Mouse (Mus musculus): ENCODE measurements around the gene Socs3. TPM values are rescaled to one million over a fixed set of nuclear protein-coding genes. Genes with fewer than 3 reads are reported as not detected.

Socs3 gene
- total RNA-seq, 4 experiments from 2014 or later = 1.9 to 3.3 (median 2.5) TPM

DNA sequence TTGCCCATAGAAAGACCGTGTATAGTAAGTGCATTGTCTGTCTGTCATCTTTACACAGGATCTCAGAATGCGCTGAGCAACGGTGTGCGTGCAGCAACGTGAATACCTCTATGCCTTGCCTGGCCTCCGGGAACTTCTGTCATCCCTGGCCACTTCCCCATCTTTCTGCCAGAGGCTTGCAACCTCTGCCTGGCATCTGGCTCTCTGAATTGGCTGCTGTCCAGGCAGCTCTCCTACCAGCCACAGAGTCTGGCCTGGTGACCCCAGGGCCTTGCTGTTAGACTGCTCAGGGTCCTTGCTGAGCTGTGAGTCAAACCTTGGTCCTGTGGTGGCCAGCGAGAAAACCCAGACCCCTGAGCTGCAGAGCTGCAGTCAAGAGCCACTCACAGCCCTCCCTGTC lies 11.7 kb downstream of the Socs3 start:
- DNase-seq (ENCODE audit: low spot score in 2 of 2) = no peak

DNA sequence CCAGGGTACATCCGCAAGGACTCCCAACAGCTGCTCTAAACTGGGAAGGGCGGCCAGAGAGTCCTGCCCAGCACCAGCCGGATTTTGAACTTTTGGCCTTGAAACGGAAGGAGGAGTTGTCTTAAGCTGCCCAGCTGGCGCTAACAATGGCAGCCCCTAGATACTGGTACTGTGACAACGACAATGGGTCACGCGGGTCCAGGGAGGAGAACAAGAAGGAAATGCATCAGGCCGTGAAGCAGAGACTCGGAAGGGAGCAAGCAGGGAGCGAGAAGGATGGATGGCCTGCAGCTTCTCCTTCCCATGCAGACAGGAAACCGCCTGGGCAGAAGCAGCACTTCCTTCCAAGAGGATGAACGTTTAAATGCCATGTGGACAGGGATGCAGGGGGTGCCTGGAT lies 14.2 kb downstream of the Socs3 start:
- DNase-seq (ENCODE audit: low spot score in 2 of 2) = no peak

DNA sequence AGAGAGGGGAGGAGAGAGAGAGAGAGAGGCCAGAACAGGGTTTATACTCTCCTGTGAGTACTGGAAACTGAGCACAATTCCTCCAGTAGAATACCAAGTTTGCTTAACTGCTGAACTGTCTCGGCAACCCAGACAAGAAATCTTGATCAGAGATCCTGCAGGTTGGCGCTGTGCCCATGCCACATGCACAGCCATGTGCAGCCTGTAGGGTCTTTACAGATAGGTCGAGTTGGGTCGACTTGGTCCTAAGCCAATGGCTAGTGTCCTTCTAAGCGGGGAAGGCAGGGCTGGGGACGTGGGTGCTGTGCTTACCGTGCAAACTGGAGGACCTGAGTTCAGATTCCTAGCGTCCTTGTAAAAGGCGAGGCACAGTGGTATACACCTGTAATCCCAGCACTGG lies 15.0 kb downstream of the Socs3 start:
- no peak for DNase-seq (ENCODE audit: low spot score in 2 of 2)

DNA sequence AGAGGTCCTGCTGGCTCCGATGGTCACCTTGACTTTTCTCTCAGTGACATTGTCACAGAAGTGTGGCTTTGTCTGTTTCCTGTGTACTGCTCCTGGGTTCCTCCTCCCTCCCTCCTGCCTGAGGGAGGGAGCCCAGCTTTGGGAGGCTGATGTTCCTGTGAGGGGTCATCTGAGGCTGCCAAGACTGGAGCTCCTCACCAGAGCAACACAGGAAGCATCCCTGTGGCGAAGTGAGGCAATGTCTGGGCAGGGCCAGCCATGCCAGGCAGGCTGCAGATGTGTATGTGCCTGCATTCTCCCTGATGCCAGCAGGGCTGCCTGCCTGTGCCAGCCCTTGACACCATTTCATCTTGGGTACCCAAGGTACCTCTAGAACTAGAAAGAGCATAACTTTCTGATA lies 15.8 kb downstream of the Socs3 start:
- no peak for DNase-seq (ENCODE audit: low spot score in 2 of 2)

DNA sequence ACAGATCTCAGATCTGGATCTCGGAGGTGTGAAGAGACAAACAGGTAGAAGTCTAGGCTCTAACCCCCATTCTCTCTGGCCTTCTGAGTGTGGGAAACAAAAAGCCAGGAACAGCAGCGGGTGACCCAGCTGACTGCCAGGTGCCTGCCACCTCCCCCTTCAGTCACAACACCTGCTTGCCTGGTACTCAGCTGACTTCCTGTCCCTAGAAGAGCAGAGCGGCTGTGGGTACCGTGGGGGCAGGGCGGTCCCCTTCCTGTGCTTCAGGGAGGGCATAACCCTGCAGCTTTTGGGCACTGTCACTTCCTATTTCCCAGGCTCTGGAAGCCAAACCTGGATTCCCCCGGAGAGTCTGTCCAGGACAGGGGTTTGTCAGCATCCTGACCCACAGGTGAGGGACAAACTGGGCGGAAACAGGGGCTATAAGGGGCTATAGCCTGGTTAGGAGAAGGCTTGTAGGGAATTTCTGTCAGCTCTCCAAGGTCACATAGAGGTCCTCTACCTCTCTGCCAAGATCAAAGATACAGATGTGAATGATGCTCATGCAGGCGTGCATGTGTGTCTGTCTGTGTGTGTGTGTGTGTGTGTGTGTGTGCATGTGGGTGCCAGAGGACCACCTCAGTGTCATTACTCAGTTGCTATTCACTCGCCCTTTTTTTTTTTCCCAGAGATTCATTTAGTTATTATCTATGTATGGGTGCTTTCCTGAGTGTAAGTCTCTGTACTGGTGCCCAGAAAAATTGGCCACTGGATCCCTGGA lies 17.5 kb downstream of the Socs3 start:
- no peak for DNase-seq (ENCODE audit: low spot score in 2 of 2)

DNA sequence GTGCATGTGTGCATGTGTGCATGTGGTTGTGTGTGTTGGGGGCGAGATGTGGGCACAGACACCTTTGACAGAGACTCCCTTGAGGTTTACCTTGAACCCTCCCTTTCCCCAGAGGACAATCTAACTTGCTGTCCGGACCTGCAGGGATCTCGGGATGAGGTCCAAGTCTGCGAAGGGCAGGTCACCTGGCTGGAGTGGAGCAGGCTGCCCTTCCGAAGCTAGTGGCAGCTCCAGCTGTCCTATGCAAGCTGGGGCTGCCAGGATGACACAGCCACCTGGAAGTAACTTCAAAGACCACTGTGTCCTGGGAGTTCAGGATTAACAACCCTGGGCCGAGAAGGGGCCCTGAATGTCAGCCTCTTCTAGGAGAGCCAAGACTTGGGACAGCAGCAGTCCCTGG lies 18.5 kb downstream of the Socs3 start:
- DNase-seq (ENCODE audit: low spot score in 2 of 2) = no peak

DNA sequence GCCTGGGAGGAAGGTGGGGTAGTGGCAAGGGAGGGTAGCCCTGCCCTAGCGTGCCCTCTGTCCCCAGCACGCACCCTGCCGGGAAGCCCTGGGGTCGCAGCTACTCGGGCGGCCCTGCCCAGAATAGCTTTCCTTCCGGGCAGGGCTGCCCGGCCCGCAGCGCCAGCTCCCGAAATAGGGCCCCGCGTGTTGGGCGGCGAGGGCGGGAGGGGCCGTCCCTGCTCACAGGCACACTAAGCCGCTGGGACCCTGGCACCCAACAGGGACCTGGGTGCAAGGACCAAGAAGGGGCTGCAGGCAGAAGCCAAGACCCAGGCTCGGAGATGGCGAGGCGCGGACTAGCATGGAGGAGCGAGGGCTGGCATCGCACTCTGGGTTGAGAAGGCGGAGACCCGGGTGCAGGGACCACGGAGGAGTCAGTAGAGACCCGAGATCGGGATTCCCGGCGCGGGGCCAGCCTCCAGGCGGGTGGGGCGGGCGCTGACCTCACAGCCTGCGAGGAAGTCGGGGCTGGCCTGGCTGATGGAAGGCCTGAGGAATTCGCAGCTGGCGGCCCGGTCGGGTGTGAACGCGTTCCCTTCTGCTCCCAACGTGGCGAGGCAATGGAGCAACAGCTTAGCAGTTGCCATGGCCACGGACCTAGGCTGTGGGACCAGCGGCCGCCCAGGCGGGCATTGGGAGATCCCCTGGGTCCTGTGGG lies 20.3 kb downstream of the Socs3 start:
- peak; percentile 93 to 95 for DNase-seq (ENCODE audit: low spot score in 2 of 2)

DNA sequence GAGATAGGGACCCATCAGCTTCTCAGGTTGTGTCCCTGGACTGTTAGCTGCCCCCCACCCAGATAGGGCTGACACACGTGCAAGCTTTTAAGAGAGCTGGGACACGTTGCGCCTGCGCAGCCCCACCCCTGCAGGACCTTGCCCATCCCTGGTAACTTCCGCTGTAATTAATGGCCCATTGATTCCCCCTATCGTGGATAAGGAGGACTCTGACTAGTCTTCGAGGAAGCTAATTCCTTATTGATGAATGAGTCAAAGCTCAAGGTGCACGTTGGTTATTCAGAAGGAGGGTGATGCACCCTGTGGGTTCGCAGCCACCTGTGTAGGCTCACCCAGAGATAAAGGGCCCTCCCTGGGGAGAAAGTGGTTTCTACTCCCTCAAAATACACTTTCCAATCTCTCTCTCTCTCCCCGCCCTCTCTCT lies 22.8 kb downstream of the Socs3 start:
- DNase-seq (ENCODE audit: low spot score in 2 of 2) = no peak

DNA sequence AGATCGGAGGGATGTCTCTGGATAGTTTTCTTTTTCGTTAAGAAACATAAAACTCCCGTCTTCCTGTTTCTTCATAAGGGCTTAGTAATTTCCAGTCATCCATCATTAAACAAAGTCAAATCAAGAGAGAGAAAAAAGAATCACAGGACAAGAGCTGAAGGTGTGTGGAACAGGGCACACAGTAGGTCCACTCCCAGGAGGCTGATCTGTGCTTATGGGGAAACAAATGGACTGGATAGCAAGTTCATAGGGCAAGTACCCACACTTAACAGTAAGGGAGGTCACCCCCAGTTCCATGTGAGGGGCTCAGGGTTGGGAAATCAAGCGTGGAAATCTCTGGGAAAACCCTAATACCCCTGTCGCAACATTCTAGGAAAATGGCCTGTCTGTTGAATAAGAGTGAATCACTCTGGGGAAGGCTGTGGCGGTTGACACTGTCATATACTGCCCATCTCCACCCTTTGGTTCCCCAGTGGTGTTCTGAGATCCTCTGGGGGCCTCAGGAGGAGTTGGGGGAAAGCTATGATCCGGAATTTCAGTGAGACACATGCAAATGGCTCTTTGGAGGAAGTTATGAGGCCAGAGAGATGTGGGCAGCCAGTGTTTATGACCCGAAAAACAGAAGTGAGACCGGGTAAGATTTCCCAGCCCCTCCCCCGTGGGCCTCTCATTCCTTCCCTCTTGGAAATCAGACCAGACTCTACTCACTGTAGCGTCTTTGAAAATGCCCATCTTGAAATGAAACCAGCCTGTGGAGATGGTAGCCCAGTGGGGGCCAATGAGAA lies 23.5 kb downstream of the Socs3 start:
- no peak for DNase-seq (ENCODE audit: low spot score in 2 of 2)

DNA sequence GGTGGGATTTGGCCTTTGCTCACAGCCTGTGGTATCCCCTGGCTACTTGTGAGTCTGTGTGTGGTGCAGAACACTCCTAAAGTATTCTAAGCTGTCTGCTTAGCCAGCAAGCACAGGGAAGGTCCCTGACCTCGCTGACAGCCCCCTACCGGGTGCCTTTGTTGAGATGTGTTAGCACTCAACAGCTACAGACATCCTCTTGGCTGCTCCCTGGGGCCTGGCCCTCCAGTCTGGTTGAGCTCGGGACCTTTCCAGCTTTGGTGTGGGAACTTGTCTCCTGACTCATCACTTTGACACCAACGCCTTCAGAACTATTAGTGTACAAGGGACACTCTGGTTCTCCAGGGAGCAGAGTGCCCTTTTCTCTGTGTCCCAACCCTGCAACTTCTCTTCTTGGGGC lies 28.0 kb downstream of the Socs3 start:
- DNase-seq (ENCODE audit: low spot score in 2 of 2) = no peak

DNA sequence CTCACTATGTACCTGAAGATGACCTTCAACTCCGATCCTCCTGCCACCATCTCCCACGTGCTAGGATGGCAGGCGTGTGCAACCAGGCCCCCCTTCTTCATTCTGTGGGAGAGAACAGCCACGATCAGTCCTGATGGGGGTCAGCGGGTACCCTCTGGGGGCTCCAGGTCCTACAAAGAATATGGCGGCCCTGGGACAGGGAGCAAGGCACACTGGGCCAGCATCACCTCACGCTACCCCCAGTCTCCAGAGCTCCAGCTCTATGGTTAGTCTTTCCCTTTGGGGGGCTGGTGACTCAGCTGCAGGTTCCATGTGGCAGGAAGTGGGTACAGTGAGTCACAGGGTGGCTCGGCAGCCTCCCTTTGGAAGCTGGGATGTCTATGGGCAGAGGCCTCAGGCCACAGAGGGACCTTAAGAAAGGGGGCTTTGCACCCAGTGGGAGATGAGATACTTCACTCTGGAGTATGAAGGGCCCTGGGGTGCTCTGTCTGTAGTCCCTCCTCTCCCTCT lies 28.5 kb downstream of the Socs3 start:
- no peak for DNase-seq (ENCODE audit: low spot score in 2 of 2)

DNA sequence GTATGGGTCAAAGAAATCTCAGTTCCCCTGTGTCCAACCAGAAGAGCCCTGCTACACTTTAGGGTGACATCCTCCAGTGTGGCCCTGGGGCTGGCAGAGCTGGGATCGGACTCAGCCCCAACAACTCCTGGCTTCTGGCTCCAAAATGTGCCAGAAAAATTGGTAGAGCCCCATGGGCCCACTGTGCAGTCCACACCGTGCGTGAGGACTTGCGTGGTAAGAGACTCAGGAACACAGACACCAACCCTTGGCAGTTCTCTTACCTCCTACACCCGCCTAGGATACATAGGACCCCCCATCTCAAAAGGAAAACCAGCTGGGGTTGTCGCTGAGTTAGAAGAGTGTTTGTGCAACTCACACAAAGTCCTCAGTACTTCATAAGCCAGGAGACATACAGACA lies 29.0 kb downstream of the Socs3 start:
- DNase-seq (ENCODE audit: low spot score in 2 of 2) = no peak

DNA sequence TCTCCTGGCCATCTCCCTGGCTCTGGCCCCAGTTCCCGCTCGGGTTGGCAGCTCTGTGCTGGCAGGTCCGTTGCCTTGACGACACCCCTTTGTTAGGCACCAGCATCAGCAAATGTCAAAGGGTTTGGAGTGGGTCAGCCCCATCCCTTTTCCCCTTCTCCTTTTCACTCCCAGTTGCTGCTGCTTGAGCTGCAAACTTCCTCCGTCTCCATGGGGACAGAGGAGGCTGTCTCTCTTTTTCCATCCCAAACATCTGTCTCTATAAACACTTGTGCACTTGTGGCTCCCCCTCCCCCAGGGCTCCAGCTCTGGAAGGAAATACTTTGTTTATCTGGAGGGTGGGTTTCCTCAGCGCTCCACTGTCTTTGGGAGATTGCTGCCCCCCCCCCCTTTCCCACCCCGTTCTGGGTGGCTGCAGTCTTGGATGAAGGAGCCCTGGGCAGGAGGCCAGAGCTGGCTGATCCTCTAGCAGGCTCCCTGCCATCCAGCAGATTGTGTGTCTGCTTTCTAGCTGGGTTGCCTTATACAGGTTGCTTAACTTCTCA lies 30.0 kb downstream of the Socs3 start:
- DNase-seq (ENCODE audit: low spot score in 2 of 2) = peak; percentile 86 to 90

DNA sequence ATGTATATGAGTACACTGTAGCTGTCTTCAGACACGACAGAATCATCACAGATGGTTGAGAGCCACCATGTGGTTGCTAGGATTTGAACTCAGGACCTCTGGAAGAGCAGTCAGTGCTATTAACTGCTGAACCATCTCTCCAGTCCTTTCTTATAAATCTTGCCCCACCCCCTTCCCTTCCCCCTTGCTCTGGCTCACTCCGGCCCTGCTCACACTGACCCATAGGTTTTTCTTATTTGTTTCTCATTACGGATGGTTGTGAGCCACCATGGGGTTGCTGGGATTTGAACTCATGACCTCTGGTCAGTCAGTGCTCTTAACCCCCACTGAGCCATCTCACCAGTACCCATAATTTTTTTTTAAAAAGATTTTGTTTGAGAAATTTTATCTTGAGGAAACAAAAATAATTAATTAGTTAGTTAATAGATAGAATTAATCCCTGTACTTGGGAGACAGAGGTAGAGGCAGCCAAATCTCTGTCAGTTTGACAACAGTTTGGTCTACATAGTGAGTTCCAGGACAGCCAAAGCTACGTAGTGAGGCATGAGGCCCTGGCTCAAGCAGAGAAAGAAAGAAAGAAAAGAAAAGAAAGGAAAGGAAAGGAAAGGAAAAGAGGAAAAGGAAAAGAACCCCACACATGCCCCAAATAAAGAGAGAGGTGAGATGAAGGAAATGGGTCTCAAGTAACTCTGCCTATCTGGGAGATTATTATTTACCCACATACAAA lies 30.7 kb downstream of the Socs3 start:
- DNase-seq (ENCODE audit: low spot score in 2 of 2) = no peak

DNA sequence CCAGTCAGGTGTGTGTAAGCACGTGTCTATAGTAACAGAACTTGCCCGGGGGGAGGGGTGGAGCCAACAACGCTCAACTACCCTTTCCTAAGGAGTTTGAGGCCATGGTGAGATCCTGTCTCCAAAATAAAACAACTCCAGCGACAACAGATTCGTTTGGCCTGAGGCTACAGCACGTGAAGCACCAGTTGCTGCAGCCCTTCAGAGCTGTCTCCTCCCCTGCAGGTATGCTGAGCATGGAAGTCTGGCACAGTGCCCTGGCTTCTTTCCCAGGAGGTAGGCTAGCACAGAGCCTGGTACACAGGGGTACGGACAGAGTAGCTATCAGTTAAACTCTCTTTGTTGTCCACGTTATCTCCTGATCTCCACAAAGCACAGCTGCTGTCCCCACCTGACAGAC lies 33.6 kb downstream of the Socs3 start:
- no peak for DNase-seq (ENCODE audit: low spot score in 2 of 2)

DNA sequence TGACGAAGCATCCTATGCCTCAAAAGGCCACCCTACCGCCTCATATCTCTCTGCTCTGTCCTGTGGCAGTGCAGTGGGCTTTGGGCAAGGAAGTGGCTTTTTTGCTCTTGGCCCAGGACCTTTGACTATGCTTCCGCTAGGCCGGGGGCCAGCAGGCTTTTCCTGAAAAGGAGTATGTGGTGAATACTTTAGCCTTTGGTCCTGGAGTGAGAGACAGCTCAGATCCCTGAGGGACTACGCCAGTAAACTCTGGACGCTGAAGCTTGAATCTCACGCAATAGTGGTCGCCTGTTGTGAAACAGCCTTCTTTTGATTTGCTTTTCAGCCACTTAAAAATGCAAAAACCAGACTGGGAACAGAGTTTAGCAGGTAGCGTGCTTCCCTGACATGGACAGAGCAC lies 34.2 kb downstream of the Socs3 start:
- peak in 1 of 2 experiments; percentile 62 for DNase-seq (ENCODE audit: low spot score in 2 of 2)

DNA sequence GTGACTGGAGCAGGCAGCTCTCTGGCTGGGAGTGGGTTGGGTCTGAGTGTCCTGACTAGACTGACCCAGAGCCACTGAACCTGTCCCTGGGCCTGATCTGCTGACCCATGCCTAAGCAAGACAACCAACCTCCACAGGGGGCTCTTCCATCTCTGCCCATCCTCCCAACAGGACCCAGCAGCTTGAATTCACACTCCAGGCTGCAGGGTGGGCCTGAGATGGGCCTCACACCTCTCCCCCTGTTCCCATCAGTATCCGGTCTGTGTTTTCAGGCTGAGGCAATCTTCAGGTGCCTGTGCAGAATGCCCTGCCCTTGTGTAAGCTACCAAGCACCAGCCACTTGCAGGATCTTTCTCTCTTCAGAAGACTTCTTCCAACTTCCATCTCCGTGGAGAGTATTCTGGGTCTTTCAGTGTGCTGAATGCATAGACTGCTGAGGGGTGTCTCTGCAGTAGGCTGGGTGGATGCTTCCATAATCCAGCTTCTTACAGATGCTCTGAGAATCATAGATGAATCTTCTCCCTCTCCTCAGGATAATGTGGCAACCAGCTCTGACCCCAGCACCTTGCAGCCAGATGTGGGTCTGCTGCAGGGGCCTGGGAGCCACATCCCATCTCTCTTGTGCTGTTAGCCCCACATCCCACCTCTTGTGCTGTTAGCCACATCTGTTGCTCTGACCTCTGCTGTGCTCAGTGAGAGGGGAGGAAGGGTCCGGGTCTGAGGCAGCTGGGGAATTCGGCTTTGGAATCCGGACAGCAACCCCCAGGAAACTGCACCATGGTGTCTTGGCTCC lies 35.1 kb downstream of the Socs3 start:
- no peak for DNase-seq (ENCODE audit: low spot score in 2 of 2)

DNA sequence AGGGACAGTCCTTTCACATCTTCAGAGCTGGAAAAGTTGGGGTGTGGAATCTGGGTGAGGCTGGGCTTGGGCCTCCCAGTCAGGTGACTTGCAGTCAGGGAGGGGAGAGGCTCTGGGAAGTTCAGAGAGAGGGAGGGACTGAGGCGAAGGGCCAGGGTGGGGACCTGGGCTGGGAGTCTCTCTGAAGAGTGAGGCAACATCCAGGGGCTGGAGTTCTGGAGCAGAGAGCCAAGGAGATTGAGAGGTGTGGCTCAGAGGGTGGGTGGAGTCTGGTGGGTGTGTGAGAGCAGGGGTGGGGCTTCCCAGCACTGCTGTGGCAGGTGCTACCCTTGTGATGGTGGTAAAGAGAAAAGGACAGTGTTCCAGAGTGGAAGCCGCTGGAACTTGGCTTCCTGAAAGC lies 35.7 kb downstream of the Socs3 start:
- DNase-seq (ENCODE audit: low spot score in 2 of 2) = peak; percentile 61 to 73

DNA sequence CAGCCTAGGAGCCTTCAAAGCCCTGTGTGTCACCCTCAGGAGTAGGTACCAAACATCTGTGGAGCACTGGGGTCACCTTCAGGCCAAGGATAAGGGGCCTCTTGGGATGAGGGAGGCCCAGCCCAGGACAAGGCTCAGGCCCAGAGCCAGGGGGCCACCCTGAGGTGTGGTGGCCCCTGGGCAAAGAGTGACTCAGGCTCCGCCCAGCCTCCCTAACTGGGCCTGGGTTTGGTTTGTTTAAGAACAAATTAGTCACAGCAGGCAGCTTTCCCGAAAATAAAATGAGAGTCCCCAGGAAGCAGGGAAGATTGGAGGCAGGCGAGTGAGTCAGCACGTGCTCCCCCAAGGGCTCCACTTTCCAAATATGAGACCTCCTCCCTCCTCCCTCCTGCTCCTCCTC lies 37.7 kb downstream of the Socs3 start:
- DNase-seq (ENCODE audit: low spot score in 2 of 2) = peak; percentile 64 to 74

DNA sequence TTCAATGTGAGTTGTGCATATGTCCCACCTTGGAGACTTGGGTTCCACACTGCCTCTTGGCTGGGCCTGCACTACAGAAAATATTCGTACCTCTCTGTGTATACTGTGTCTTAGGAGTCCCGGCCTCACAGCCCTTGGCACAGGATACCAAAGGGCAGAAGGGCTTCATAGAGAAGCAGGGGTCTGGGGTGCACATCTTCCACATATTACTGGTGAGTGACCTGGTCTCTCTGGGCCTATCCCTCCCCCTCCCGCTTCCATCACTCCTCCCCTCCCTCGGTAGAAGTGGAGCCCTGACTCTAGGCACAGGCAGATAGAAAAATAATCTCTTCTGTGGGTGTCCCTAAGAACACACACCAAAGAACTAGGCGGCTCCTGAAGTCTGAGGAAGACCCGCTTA lies 38.3 kb downstream of the Socs3 start:
- no peak for DNase-seq (ENCODE audit: low spot score in 2 of 2)
